Mouse (Mus musculus): ENCODE results near the gene Tuba4a. TPM values are rescaled to one million over a fixed set of nuclear protein-coding genes. Genes with fewer than 3 reads are reported as not detected.

Gene Tuba4a
- polyA plus RNA-seq (2014; fragmentation: Nextera tagmentation; extraction: Ambion mirVana), result 59.9 and 69.1 TPM in 2 replicates

- Histone ChIP-seq H3K36me3 (ENCODE audit: control insufficient read depth, insufficient read depth, low read length) (peaks cover 3% of the 10 kb centered on the region; the same call in 1 of the 2 replicates), H3K9ac (replicated peaks; ENCODE audit: low read depth, low read length) (peak within 1 kb of the TSS; percentile 47), H3K27ac (ENCODE audit: low read length) (no peak within 1 kb of the TSS; the same call in 1 of the 2 replicates), H3K27me3 (ENCODE audit: control insufficient read depth, insufficient read depth, low read length) (peaks cover 10% of the 10 kb centered on the region), H3K4me3 (ENCODE audit: low read depth, low read length) (peak within 1 kb of the TSS; percentile 51), H3K9me3 (ENCODE audit: control insufficient read depth, low read depth, low read length) (no peaks in the 10 kb centered on the region), H3K4me1 (ENCODE audit: control insufficient read depth, insufficient read depth, low read length) (peaks cover 9% of the 10 kb centered on the region; the same call in 1 of the 2 replicates), H3K4me2 (replicated peaks; ENCODE audit: low read depth, low read length) (peak within 1 kb of the TSS; percentile 98)
- under 1% methylated on average over 34 of the region's 34 CpGs for WGBS
- peak; percentile 56; the same call in 1 of the 2 replicates for ATAC-seq (ENCODE audit: insufficient number of reproducible peaks, insufficient read depth, low FRiP score, low read depth)
These were observed at the start of gene Tuba4a for GRCm38 (mm10) chr1:75219531-75219930. TSS of gene Tuba4a (minus strand) at chr1:75219865.

- no peak for ATAC-seq (ENCODE audit: insufficient number of reproducible peaks, insufficient read depth, low FRiP score, low read depth)
- Histone ChIP-seq H3K27me3 (ENCODE audit: control insufficient read depth, insufficient read depth, low read length) (peaks cover 22% of the 10 kb centered on the region), H3K4me2 (replicated peaks; ENCODE audit: low read depth, low read length) (peak within 1 kb of the TSS; percentile 18; the same call in 1 of the 2 replicates), H3K27ac (ENCODE audit: low read length) (no peak within 1 kb of the TSS), H3K36me3 (ENCODE audit: control insufficient read depth, insufficient read depth, low read length) (no peaks in the 10 kb centered on the region), H3K4me1 (ENCODE audit: control insufficient read depth, insufficient read depth, low read length) (no peaks in the 10 kb centered on the region), H3K9ac (replicated peaks; ENCODE audit: low read depth, low read length) (no peak within 1 kb of the TSS), H3K4me3 (ENCODE audit: low read depth, low read length) (peak within 1 kb of the TSS; percentile 3; the same call in 1 of the 2 replicates), H3K9me3 (ENCODE audit: control insufficient read depth, low read depth, low read length) (no peaks in the 10 kb centered on the region)
- 13% methylated on average over 31 of the region's 32 CpGs for WGBS
These were observed 44.6 kb upstream of the Tuba4a start, which contains the start of gene Ptprn for GRCm38 (mm10) chr1:75264091-75264880. TSS of gene Ptprn (minus strand) at chr1:75264502.

- Histone ChIP-seq H3K36me3 (ENCODE audit: control insufficient read depth, insufficient read depth, low read length) (no peaks in the 10 kb centered on the region), H3K9me3 (ENCODE audit: control insufficient read depth, low read depth, low read length) (no peaks in the 10 kb centered on the region), H3K4me1 (ENCODE audit: control insufficient read depth, insufficient read depth, low read length) (no peaks in the 10 kb centered on the region), H3K27ac (ENCODE audit: low read length) (no peak overlapping the region), H3K9ac (replicated peaks; ENCODE audit: low read depth, low read length) (no peak overlapping the region), H3K27me3 (ENCODE audit: control insufficient read depth, insufficient read depth, low read length) (peaks cover 22% of the 10 kb centered on the region), H3K4me3 (ENCODE audit: low read depth, low read length) (peak overlapping the region; percentile 3; the same call in 1 of the 2 replicates), H3K4me2 (replicated peaks; ENCODE audit: low read depth, low read length) (peak overlapping the region; percentile 18; the same call in 1 of the 2 replicates)
- ATAC-seq (ENCODE audit: insufficient number of reproducible peaks, insufficient read depth, low FRiP score, low read depth), result no peak
- 2% methylated on average over 40 of the region's 40 CpGs for WGBS
These were observed 43.6 kb upstream of the Tuba4a start for GRCm38 (mm10) chr1:75262969-75263951.

- H3K4me1 ChIP-seq (ENCODE audit: control insufficient read depth, insufficient read depth, low read length), result no peaks in the 10 kb centered on the region
- H3K4me2 ChIP-seq (replicated peaks; ENCODE audit: low read depth, low read length), result no peak overlapping the region
- peaks cover 22% of the 10 kb centered on the region for H3K27me3 ChIP-seq (ENCODE audit: control insufficient read depth, insufficient read depth, low read length)
- ATAC-seq (ENCODE audit: insufficient number of reproducible peaks, insufficient read depth, low FRiP score, low read depth), result no peak
- H3K9ac ChIP-seq (replicated peaks; ENCODE audit: low read depth, low read length), result no peak overlapping the region
- H3K27ac ChIP-seq (ENCODE audit: low read length), result no peak overlapping the region
- no peaks in the 10 kb centered on the region for H3K9me3 ChIP-seq (ENCODE audit: control insufficient read depth, low read depth, low read length)
- no peak overlapping the region for H3K4me3 ChIP-seq (ENCODE audit: low read depth, low read length)
- no peaks in the 10 kb centered on the region for H3K36me3 ChIP-seq (ENCODE audit: control insufficient read depth, insufficient read depth, low read length)
These were observed 41.6 kb upstream of the Tuba4a start for GRCm38 (mm10) chr1:75261278-75261677.

- H3K9ac ChIP-seq (replicated peaks; ENCODE audit: low read depth, low read length), result no peak overlapping the region
- H3K4me1 ChIP-seq (ENCODE audit: control insufficient read depth, insufficient read depth, low read length), result no peaks in the 10 kb centered on the region
- H3K9me3 ChIP-seq (ENCODE audit: control insufficient read depth, low read depth, low read length), result no peaks in the 10 kb centered on the region
- H3K27ac ChIP-seq (ENCODE audit: low read length), result no peak overlapping the region
- H3K36me3 ChIP-seq (ENCODE audit: control insufficient read depth, insufficient read depth, low read length), result no peaks in the 10 kb centered on the region
- H3K4me2 ChIP-seq (replicated peaks; ENCODE audit: low read depth, low read length), result no peak overlapping the region
- ATAC-seq (ENCODE audit: insufficient number of reproducible peaks, insufficient read depth, low FRiP score, low read depth), result no peak
- H3K27me3 ChIP-seq (ENCODE audit: control insufficient read depth, insufficient read depth, low read length), result no peaks in the 10 kb centered on the region
- 60% methylated on average over 10 of the region's 10 CpGs for WGBS
- H3K4me3 ChIP-seq (ENCODE audit: low read depth, low read length), result no peak overlapping the region
These were observed 35.9 kb upstream of the Tuba4a start for GRCm38 (mm10) chr1:75255516-75256046.

- Histone ChIP-seq H3K36me3 (ENCODE audit: control insufficient read depth, insufficient read depth, low read length) (no peaks in the 10 kb centered on the region), H3K9ac (replicated peaks; ENCODE audit: low read depth, low read length) (no peak overlapping the region), H3K4me1 (ENCODE audit: control insufficient read depth, insufficient read depth, low read length) (no peaks in the 10 kb centered on the region), H3K4me2 (replicated peaks; ENCODE audit: low read depth, low read length) (no peak overlapping the region), H3K9me3 (ENCODE audit: control insufficient read depth, low read depth, low read length) (no peaks in the 10 kb centered on the region), H3K27ac (ENCODE audit: low read length) (no peak overlapping the region), H3K27me3 (ENCODE audit: control insufficient read depth, insufficient read depth, low read length) (no peaks in the 10 kb centered on the region), H3K4me3 (ENCODE audit: low read depth, low read length) (no peak overlapping the region)
- 71% methylated on average over 8 of the region's 8 CpGs for WGBS
- no peak for ATAC-seq (ENCODE audit: insufficient number of reproducible peaks, insufficient read depth, low FRiP score, low read depth)
These were observed 35.0 kb upstream of the Tuba4a start for GRCm38 (mm10) chr1:75254625-75255013.

GRCm38 (mm10) chr1:75253849-75254624 is 34.4 kb upstream of the Tuba4a start:
- no peaks in the 10 kb centered on the region for H3K36me3 ChIP-seq (ENCODE audit: control insufficient read depth, insufficient read depth, low read length)
- no peaks in the 10 kb centered on the region for H3K9me3 ChIP-seq (ENCODE audit: control insufficient read depth, low read depth, low read length)
- no peak overlapping the region for H3K4me3 ChIP-seq (ENCODE audit: low read depth, low read length)
- no peak for ATAC-seq (ENCODE audit: insufficient number of reproducible peaks, insufficient read depth, low FRiP score, low read depth)
- no peak overlapping the region for H3K9ac ChIP-seq (replicated peaks; ENCODE audit: low read depth, low read length)
- H3K4me1 ChIP-seq (ENCODE audit: control insufficient read depth, insufficient read depth, low read length), result no peaks in the 10 kb centered on the region
- WGBS, result 61% methylated on average over 16 of the region's 16 CpGs
- no peak overlapping the region for H3K4me2 ChIP-seq (replicated peaks; ENCODE audit: low read depth, low read length)
- H3K27me3 ChIP-seq (ENCODE audit: control insufficient read depth, insufficient read depth, low read length), result no peaks in the 10 kb centered on the region
- no peak overlapping the region for H3K27ac ChIP-seq (ENCODE audit: low read length)

Data from stomach, embryonic 14.5 days (tissue).